Mouse (Mus musculus) thymus, adult 18-20 months (tissue): Measurements from ENCODE around the gene Slc35b2.

Experiments used
- DNase-seq, 2 experiments: peaks; one replicate each; pipeline ENCODE4 v3.0.0; 2022; ENCODE audit warnings: mixed read lengths in 2 of 2

The Slc35b2 gene

GRCm38 (mm10) chr17:45601325-45601724 lies 37.7 kb downstream of the Slc35b2 start:
- DNase-seq = no peak

- no peak for DNase-seq
These were observed 38.2 kb downstream of the Slc35b2 start, which contains the start of gene Mymx for GRCm38 (mm10) chr17:45601877-45602304. Gene Mymx (minus strand): TSS chr17:45602102.

- DNase-seq = no peak
These were observed 39.3 kb downstream of the Slc35b2 start for GRCm38 (mm10) chr17:45602984-45603383.

GRCm38 (mm10) chr17:45606992-45607879 lies 43.6 kb downstream of the Slc35b2 start:
- DNase-seq = no peak

- no peak for DNase-seq
These were observed 44.7 kb downstream of the Slc35b2 start for GRCm38 (mm10) chr17:45608396-45608795.

- DNase-seq = no peak
These were observed 46.6 kb downstream of the Slc35b2 start for GRCm38 (mm10) chr17:45610144-45610866.

- DNase-seq = no peak
These were observed 48.3 kb downstream of the Slc35b2 start for GRCm38 (mm10) chr17:45612008-45612407.

- DNase-seq = no peak
These were observed 49.2 kb downstream of the Slc35b2 start for GRCm38 (mm10) chr17:45612921-45613320.

GRCm38 (mm10) chr17:45616046-45616650 lies 52.5 kb downstream of the Slc35b2 start:
- no peak for DNase-seq

- DNase-seq = no peak
These were observed 53.0 kb downstream of the Slc35b2 start for GRCm38 (mm10) chr17:45616679-45617078.
